Mouse (Mus musculus) heart, adult 8-10 months (tissue): ENCODE results near the gene A230072I06Rik. TPM values are rescaled to one million over a fixed set of nuclear protein-coding genes. Genes with fewer than 3 reads are reported as not detected.

ENCODE experiments used
- DNase-seq: peaks from one replicate; pipeline ENCODE4 v3.0.0; 2022; ENCODE audit warnings: low spot score
- total RNA-seq, 4 experiments: library from RNA; stranded (reverse); gene quantifications; 2 replicates each; pipeline ENCODE4 v1.2.4; 2022

Gene A230072I06Rik
- total RNA-seq, 4 experiments from 2014 or later: not detected

DNA sequence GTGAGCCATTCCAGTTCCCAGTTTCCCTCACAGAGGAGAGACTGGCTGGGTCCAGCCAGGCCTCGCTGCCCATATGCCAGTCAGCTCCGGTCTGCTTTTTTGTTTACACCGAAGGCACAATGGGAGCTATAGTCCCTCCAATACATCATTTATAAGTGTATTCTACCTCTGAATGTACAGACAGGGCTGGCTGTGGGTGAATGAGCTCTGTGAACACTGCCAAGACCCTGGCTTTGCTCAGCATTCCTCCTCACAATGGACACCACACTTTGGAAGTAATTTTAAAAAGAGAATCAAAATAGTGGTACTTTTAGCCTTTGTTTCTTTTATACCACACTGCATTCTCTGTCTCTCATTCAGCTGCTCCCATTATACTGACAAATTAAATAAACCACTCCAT is 44.6 kb downstream of the A230072I06Rik start:
- no peak for DNase-seq

DNA sequence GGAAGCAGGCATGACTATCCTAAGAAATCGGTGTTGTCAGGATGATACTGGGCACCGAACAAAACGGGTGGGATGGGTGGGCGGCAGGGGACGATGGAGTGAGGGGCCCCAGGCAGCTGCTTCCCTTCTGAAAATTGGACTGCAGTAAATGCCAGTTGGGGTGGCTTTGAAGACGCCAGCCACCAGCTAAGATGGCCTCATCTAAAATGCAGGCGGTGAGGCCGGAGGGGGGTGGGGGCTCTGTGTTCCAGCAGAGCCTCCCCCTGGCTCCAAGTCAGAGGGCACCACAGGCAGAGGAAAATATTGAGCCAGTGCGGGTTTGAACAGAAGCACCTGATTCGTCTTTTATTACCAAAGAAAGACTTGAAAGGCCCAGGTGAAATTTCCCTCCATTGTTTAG is 45.9 kb downstream of the A230072I06Rik start:
- DNase-seq: no peak

GRCm38 (mm10) chr8:12324991-12325601 is 46.5 kb downstream of the A230072I06Rik start:
- DNase-seq: no peak

GRCm38 (mm10) chr8:12327187-12327586 is 48.6 kb downstream of the A230072I06Rik start:
- DNase-seq: no peak

DNA sequence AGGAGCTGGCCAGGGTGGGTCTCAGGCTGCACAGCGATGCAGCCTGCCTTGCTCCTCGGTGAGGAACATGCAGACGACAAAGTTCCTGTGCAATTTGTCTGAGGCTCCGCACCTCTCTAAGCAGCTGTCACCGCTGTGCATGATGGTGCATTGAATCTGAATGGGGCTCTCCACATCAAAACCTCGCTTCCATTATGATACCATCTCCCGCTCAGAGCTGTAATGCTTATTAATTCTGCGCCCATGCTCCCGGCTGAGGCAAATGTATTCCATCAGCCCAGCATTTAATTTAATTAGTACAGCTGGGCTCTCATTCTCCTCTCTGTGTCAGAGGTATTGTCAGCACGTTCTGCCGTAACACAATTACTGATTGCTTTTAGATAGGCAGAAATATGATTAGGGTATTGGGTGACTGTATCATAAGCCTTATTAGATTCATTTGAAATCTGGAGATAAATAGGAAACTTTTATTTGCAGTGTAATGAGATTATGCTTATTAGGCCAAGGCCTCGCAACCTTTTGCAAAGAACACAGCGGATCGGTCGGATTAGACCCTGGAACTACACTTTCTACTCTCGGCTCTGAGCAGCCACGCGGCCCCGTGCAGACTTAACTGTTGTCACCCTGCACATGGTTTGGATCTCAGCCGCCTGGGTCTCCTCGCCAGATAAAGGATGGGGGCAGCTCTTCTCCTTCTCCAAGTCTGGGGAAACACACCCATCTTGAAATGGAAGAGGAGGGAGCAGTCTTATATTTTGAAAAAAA is 49.3 kb downstream of the A230072I06Rik start:
- no peak for DNase-seq

DNA sequence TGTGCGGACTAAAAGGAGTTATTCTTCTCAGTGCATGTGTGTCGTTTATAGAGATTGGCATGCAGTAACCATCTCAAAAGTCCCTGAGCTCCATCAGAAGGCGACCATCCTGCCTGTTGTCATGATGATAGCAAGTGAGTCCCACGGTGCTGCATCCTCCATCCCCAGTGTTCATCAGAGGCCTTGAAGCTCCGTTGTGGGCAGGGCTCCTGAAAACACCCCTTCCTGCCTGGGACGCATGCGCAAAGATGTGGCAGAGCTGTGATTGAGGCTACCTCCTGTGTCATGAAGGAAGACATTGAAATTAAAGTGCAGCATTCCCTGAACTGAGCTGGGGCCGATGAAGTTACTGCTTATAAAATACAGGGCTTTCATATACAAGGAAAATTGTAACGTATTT is 49.9 kb downstream of the A230072I06Rik start:
- no peak for DNase-seq

DNA sequence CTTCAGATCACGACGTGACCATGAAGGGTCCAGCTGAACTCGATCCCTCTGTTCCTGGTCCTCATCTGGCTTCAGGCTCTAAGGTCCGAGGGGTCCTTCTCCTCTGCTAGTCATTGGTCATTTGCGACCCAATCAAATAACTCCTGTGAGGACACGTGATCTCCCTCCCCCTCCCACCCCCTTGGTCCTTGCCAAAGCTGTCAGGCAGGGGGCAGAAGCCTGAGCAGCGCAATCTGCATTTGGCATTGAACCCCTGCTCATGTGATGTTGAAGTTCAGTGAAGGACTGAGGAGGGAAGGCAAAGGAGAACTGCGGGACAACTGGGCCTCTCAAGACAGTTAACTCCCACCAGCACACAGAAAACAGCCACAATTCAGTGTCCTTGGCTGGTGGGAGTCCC is 51.4 kb downstream of the A230072I06Rik start:
- DNase-seq: no peak

Other genes with a start within 250 kb of the A230072I06Rik start
- gene Sox1, start 116.5 kb downstream of the A230072I06Rik start, total RNA-seq: not detected